Mouse (Mus musculus): ENCODE data around the gene Chchd6. TPM values are rescaled to one million over a fixed set of nuclear protein-coding genes. Genes with fewer than 3 reads are reported as not detected.

The Chchd6 gene
- polyA plus RNA-seq, 1 experiment: 60.1 TPM

DNA sequence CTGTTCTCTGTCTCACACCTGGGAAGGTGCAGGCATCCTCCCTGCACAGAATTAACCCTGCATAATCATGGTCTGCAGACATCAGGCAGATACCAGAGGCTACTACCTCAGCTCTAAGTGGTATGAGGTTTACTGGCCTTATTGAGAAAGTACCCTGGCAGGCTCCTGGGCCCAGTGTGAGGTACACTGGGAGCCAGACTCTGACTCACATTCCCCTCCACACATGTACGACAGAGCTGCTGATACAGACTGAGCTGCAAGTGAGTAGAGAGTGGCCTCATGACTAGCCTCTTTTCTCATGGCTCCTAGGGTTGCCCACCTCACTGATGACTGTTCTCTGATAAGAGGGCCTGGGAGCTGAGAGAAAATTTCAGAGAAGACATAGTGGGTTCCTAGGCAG is 208.5 kb downstream of the Chchd6 start:
- TF ChIP-seq CTCF (IDR thresholded peaks at IDR 0.05; ENCODE audit: insufficient read depth, low read length): no peak
- TF ChIP-seq POLR2A (IDR thresholded peaks at IDR 0.05; ENCODE audit: borderline replicate concordance, extremely low read depth, low read depth, low read length): no peak
- no peak for DNase-seq
- 60% methylated on average over 1 of the region's 1 CpGs for WGBS
- no peak overlapping the region for H3K4me3 ChIP-seq (replicated peaks; ENCODE audit: extremely low read depth, low read depth, low read length)
- H3K4me1 ChIP-seq (ENCODE audit: control insufficient read depth, insufficient read depth, low read length): no peaks in the 10 kb centered on the region

DNA sequence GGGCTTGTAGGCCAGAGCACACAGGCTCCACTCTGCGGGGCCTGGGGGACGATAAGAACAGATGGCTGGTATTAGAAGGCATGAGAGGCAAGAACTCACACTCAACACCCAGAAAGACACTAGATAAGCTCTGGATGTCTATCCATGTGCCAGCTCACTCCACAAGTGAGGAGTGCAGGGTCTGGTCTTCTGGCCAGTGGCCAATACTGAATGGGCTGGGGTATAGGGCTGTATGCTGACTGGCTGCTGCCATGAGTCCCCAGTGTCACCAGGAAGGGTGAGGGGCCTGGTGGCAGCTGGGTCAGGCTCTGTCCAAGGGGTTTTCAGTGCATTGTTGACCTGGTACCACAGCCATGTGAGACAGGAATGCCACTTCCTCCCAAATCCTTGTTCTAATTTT is 210.8 kb downstream of the Chchd6 start:
- TF ChIP-seq POLR2A (IDR thresholded peaks at IDR 0.05; ENCODE audit: borderline replicate concordance, extremely low read depth, low read depth, low read length) (no peak), CTCF (IDR thresholded peaks at IDR 0.05; ENCODE audit: insufficient read depth, low read length) (no peak)
- Histone ChIP-seq H3K4me3 (replicated peaks; ENCODE audit: extremely low read depth, low read depth, low read length) (no peak overlapping the region), H3K4me1 (ENCODE audit: control insufficient read depth, insufficient read depth, low read length) (no peaks in the 10 kb centered on the region)
- no peak for DNase-seq
- 95% methylated on average over 2 of the region's 2 CpGs for WGBS

DNA sequence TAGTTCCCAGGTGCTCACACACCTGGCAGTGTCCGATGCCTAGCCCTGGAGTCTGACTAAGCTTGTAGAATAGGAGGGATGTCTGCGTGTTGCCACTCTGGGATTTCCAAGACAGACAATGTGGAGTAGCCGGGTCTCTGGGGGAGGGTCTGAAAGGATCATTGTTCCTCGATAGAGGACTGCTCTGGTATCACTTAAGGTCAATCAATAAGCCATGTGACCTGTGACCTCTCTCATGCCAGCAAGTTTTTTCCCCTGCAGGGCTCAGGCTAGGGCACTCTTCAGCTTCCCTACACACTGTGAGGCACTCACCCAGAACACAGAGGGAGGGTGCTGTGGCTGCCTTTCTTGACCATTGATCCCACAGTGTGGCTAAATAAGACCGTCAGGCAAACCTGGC is 213.6 kb downstream of the Chchd6 start:
- no peak for TF ChIP-seq CTCF (IDR thresholded peaks at IDR 0.05; ENCODE audit: insufficient read depth, low read length)
- no peak for TF ChIP-seq POLR2A (IDR thresholded peaks at IDR 0.05; ENCODE audit: borderline replicate concordance, extremely low read depth, low read depth, low read length)
- WGBS: 88% methylated on average over 5 of the region's 5 CpGs
- no peak for DNase-seq
- no peaks in the 10 kb centered on the region for H3K4me1 ChIP-seq (ENCODE audit: control insufficient read depth, insufficient read depth, low read length)
- no peak overlapping the region for H3K4me3 ChIP-seq (replicated peaks; ENCODE audit: extremely low read depth, low read depth, low read length)

DNA sequence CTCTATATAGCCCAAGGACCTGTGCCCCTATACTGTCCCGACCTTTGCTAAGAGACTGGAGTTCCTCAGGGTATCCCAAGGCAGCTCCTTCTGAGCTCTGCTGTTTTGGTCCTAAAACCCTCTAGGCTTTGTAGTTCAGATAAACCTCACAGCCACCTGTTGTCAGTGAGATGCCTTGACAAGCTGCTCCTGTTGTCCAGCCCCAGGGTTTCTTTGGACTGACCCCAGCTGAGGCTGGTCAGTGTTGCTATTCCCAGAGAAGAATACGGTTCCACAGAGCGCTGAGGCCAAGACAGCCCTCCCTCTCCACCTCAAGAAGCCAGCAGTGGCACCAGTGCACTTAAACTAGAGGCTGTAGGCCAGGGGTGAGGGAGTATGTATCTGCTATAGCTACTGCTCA is 214.3 kb downstream of the Chchd6 start:
- no peak for TF ChIP-seq CTCF (IDR thresholded peaks at IDR 0.05; ENCODE audit: insufficient read depth, low read length)
- TF ChIP-seq POLR2A (IDR thresholded peaks at IDR 0.05; ENCODE audit: borderline replicate concordance, extremely low read depth, low read depth, low read length): no peak
- Histone ChIP-seq H3K4me1 (ENCODE audit: control insufficient read depth, insufficient read depth, low read length) (no peaks in the 10 kb centered on the region), H3K4me3 (replicated peaks; ENCODE audit: extremely low read depth, low read depth, low read length) (no peak overlapping the region)
- no peak for DNase-seq
- WGBS: 64% methylated on average over 3 of the region's 3 CpGs

DNA sequence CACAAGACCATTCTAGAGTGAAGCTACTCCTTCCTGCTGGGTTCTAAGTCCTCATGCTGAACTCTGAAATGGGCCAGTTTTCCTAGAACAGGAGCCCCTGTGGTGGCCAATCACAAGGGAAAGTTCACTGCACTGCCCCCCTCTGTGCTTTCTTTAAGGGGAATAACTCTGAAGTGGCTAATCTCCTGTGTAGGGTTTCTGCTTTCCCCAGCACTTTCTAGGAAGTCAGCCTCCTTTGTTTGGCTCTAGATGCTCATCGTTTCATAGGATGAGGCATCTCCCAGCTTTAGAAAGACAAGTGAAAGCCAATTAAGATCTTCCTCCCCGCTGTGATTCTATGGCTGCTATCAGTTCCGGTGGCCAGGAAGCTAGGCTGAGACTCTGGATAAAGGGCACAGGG is 214.7 kb downstream of the Chchd6 start:
- 52% methylated on average over 3 of the region's 3 CpGs for WGBS
- H3K4me3 ChIP-seq (replicated peaks; ENCODE audit: extremely low read depth, low read depth, low read length): no peak overlapping the region
- no peaks in the 10 kb centered on the region for H3K4me1 ChIP-seq (ENCODE audit: control insufficient read depth, insufficient read depth, low read length)
- DNase-seq: no peak
- TF ChIP-seq CTCF (IDR thresholded peaks at IDR 0.05; ENCODE audit: insufficient read depth, low read length) (no peak), POLR2A (IDR thresholded peaks at IDR 0.05; ENCODE audit: borderline replicate concordance, extremely low read depth, low read depth, low read length) (no peak)

DNA sequence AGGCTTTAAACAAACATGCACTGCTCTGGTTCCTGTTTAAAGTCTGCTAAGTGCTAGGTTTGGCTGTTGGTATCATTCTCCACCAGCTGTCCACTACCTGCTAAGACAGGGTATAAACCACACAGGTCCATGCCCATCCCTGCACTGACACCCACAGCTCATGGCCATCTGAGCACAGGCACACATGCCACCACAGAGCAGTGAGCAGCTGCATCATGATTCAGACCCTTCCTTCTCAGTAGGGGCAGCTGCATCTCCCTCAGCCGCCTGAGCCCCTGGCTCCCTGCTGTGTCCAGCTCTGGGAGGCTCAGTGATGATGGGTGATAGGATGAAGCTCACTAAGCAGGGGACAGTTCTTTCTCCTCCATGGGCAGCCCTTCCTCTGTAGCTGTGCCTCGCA is 217.2 kb downstream of the Chchd6 start:
- H3K4me3 ChIP-seq (replicated peaks; ENCODE audit: extremely low read depth, low read depth, low read length): no peak overlapping the region
- TF ChIP-seq CTCF (IDR thresholded peaks at IDR 0.05; ENCODE audit: insufficient read depth, low read length) (no peak), POLR2A (IDR thresholded peaks at IDR 0.05; ENCODE audit: borderline replicate concordance, extremely low read depth, low read depth, low read length) (no peak)
- 78% methylated on average over 2 of the region's 2 CpGs for WGBS
- DNase-seq: no peak
- H3K4me1 ChIP-seq (ENCODE audit: control insufficient read depth, insufficient read depth, low read length): no peaks in the 10 kb centered on the region

DNA sequence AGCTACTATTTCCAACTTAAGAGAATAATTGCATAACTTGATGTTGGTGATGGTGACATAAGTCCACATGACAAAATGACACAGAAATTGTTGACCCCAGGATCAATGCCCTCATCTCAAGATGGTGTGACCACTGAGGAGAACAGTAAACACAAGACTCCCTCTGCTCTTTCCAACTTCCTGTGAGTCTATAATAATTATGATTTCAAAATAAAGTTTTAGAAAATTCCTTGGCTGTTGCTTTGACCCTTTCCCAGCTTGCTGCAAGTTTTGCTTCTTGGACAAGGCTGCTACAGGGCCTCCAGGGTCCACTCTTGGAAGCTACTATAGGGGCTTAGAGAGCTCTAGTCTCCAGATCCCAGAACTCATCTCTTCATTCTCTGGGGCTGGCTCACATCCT is 226.6 kb downstream of the Chchd6 start:
- Histone ChIP-seq H3K4me1 (ENCODE audit: control insufficient read depth, insufficient read depth, low read length) (no peaks in the 10 kb centered on the region), H3K4me3 (replicated peaks; ENCODE audit: extremely low read depth, low read depth, low read length) (no peak overlapping the region)
- no peak for DNase-seq
- no peak for TF ChIP-seq POLR2A (IDR thresholded peaks at IDR 0.05; ENCODE audit: borderline replicate concordance, extremely low read depth, low read depth, low read length)
- no peak for TF ChIP-seq CTCF (IDR thresholded peaks at IDR 0.05; ENCODE audit: insufficient read depth, low read length)

DNA sequence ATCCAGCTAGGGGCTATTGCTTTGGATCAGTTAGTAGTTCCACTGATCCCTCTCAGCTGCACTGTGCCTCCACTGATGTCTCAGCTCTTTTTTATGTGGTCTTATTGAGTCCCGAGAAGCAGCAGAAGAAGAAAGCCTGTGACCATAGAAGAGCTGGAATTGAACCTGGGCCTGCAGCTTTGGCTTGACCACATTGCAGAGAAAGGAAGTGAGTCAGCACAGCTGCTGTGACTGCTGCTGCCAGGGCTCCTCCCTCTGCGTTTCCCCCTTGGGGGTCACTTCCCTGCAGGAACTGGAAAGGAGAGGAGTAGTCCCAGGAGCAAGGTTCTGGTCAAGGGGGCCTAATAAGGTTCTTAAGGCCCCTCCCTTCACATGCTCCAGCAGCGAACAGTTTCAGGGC is 231.1 kb downstream of the Chchd6 start:
- TF ChIP-seq POLR2A (IDR thresholded peaks at IDR 0.05; ENCODE audit: borderline replicate concordance, extremely low read depth, low read depth, low read length) (no peak), CTCF (IDR thresholded peaks at IDR 0.05; ENCODE audit: insufficient read depth, low read length) (no peak)
- no peak overlapping the region for H3K4me3 ChIP-seq (replicated peaks; ENCODE audit: extremely low read depth, low read depth, low read length)
- peaks cover 11% of the 10 kb centered on the region for H3K4me1 ChIP-seq (ENCODE audit: control insufficient read depth, insufficient read depth, low read length)
- DNase-seq: no peak
- WGBS: 68% methylated on average over 3 of the region's 3 CpGs

DNA sequence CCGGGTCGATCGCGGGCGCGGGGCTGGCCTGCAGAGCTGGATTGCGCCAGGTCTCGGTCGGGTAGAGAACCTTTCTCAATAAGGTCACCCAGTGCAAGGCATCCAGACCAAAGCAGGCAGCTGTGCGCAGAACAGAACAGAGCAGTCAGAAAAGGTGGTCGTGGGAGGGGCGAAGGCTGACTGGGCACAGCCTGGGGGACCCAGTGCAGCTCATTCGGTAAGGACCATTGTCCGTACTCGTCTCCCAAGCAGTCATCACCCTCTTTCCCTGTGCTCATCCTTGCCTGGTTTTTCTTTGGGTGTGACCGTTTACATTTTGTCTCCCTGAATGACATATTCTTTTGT is 232.4 kb downstream of the Chchd6 start:
- 13% methylated on average over 16 of the region's 16 CpGs for WGBS
- peak overlapping the region; percentile 78 for H3K4me3 ChIP-seq (replicated peaks; ENCODE audit: extremely low read depth, low read depth, low read length)
- peaks cover 20% of the 10 kb centered on the region for H3K4me1 ChIP-seq (ENCODE audit: control insufficient read depth, insufficient read depth, low read length)
- DNase-seq: no peak
- TF ChIP-seq POLR2A (IDR thresholded peaks at IDR 0.05; ENCODE audit: borderline replicate concordance, extremely low read depth, low read depth, low read length): no peak
- TF ChIP-seq CTCF (IDR thresholded peaks at IDR 0.05; ENCODE audit: insufficient read depth, low read length): no peak

DNA sequence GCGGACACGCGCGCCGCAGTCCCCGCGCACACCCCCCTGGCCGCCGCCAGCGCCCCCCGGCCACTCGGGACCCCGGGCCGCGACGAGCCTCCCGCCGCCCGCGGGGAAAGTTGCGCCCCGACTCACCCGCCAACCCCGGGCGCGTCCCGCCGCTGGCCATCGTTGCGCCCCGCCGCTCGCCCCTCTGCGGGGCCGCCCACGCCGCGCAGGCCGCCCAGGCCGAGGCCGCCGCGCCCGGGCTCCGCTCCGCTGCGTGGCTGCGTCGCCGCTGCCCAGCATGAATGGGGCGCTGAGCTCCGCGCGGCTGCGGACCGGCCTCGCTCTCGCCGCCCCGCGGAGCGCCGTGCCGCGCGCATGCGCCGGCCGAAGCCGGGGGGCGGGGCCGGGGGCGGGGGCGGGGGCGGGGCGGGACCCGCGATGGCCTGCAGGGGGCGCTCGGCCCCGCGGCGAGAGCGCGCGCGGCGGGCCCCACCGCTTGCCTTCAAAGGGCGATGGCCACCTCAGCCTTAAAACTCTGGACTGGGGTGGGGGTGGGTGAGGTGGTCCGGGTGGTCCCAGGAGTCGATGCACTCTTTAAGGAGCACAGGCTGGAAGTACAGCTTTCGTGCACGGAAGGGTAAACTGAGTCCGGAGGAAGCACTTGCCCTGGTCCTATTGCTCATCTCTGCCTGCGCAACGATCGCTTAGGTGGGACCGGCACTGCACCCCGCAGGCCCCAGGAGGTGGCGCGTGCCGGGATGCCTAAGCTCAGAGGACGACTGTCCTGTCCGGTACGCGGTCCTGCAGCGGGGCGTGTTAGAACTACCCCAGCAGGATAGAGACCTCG is 233.0 kb downstream of the Chchd6 start, which contains the start of gene Plxna1:
Gene Plxna1 (minus strand): TSS at position 340 of the 826 bp plus-strand sequence.
- peak; percentile 72 for DNase-seq
- 9% methylated on average over 99 of the region's 110 CpGs for WGBS
- TF ChIP-seq POLR2A (IDR thresholded peaks at IDR 0.05; ENCODE audit: borderline replicate concordance, extremely low read depth, low read depth, low read length): peak; percentile 71; the same call in 1 of the 2 replicates
- TF ChIP-seq CTCF (IDR thresholded peaks at IDR 0.05; ENCODE audit: insufficient read depth, low read length): 0 out of 2 replicates have a peak, but pooled peaks have one; percentile 4
- Histone ChIP-seq H3K4me3 (replicated peaks; ENCODE audit: extremely low read depth, low read depth, low read length) (peak within 1 kb of the TSS; percentile 78), H3K4me1 (ENCODE audit: control insufficient read depth, insufficient read depth, low read length) (peaks cover 22% of the 10 kb centered on the region)
